Mouse (Mus musculus): ENCODE measurements around the gene Mcm9.
"Not testable (repeated sequence)": the region's sequence is repeated elsewhere in the genome, so short reads cannot be mapped to it uniquely, and the experiment has no call there.

The Mcm9 gene

DNA sequence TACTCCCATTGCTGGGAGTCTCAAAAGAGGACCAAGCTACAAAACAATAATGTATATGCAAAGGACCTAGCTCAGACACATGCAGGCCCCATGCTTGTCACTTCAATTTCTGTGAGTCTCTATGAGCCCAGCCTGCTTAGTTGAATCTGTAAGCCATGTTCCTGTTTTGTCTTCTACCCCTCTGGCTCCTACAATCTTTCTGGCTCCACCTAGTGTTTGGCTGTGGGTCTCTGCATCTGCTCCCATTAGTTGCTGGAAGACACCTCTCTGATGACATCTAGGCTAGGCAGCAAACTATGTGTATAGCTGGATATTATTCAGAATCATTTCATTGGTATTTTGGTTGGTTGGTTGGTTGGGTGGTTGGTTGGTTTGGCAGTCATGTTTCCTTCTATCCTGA lies 130.7 kb downstream of the Mcm9 start:
- DNase-seq (ENCODE audit: low read depth, low spot score) = no peak

DNA sequence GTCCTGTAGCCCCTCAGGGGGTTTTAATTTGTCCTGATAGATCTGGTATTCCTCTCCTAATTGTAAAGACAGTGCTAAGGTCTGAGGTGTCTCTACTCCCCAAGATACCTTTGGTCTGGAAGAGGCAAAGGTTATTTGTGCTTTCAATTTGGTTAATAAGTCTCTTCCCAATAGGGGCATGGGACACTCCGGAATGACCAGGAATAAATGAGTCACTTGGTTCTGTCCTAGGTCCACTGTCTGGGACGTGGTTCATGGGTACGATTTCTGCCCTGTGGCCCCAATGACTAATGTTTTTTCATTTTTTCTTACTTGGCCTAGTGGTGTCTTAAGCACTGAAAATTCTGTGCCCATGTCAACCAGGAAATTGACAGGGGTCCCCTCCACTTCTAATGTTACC lies 134.9 kb downstream of the Mcm9 start:
- DNase-seq (ENCODE audit: low read depth, low spot score) = not testable (repeated sequence)

DNA sequence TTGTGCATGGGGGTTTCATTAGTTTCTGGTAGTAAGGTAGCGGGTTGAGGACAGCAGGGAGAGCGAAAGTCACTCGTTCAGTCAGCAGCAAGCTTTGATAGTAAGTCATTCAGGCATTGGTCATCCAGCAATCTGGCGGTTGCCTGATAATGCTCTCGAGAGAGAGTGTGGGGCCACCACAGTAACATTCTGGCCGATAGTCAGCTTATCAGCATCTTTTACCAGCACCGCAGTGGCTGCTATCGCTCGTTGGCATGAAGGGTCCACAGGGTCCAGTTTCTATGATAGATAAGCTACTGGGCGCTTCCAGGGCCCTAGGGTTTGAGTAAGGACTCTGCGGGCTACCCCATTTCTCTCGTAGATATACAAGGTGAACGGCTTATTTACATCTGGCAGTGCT lies 136.3 kb downstream of the Mcm9 start:
- DNase-seq (ENCODE audit: low read depth, low spot score) = no peak
